Mouse (Mus musculus) brown adipose tissue, adult 24 weeks (tissue): ENCODE data around the gene Dlg1. TPM values are rescaled to one million over a fixed set of nuclear protein-coding genes. Genes with fewer than 3 reads are reported as not detected.

ENCODE experiments used
- H3K27ac ChIP-seq: fragments of 200-500 bp; replicated peaks from 2 replicates; pipeline ENCODE4 v1.5.1; 2012; ENCODE audit warnings: low read depth, mild to moderate bottlenecking, low read length
- H3K4me1 ChIP-seq: fragments of 200-500 bp; 2 replicates; pipeline ENCODE4 v1.6.1; 2012; ENCODE audit warnings: low read length, mixed read lengths; ENCODE audit not compliant: control insufficient read depth, insufficient read depth, insufficient read length
- H3K4me3 ChIP-seq: fragments of 200-500 bp; 2 replicates; pipeline ENCODE4 v1.5.1; 2012; ENCODE audit warnings: low read depth, mild to moderate bottlenecking, low read length, moderate library complexity; ENCODE audit not compliant: insufficient read depth
- polyA plus RNA-seq: library from polyadenylated mRNA; stranded (reverse); fragments of >200 nt; gene quantifications from 2 replicates; pipeline ENCODE4 v1.2.4, GENCODE M21; 2012; ENCODE audit not compliant: missing spikeins, insufficient read depth, insufficient read length

Gene Dlg1
- 34.2 and 34.6 TPM in 2 replicates for polyA plus RNA-seq

GRCm38 (mm10) chr16:31663379-31664286, at the start of gene Dlg1:
Gene Dlg1, plus strand, starts transcription at chr16:31663443.
- Histone ChIP-seq H3K4me3 (peak within 1 kb of the TSS; percentile 98), H3K27ac (peak within 1 kb of the TSS; percentile 72), H3K4me1 (no peaks in the 10 kb centered on the region)

GRCm38 (mm10) chr16:31616382-31616781, 46.9 kb upstream of the Dlg1 start:
- Histone ChIP-seq H3K4me3 (no peak overlapping the region), H3K27ac (no peak overlapping the region), H3K4me1 (peaks cover 5% of the 10 kb centered on the region; the same call in 1 of the 2 replicates)

DNA sequence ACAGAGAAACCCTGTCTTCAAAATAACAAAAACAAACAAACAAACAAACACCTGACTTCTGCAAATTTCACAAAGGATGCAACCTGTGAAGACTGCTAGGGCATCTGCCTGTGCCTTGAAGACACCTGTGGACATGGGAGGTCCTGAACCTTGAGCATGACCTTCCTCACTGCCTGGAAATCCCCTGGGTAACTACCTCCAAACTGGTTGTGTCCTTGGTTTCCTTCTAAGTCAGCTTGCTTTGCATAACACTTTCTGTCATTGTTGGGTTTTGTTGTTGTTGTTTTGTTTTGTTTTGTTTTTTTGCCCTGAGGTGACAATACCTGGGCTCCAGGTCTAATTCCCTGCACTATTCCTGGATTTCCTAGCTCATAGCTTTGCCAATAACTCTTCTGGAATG, 46.1 kb upstream of the Dlg1 start:
- peaks cover 5% of the 10 kb centered on the region; the same call in 1 of the 2 replicates for H3K4me1 ChIP-seq
- H3K27ac ChIP-seq: no peak overlapping the region
- H3K4me3 ChIP-seq: no peak overlapping the region

- no peak overlapping the region for H3K27ac ChIP-seq
- 0 out of 2 replicates have a peak overlapping the region, but pooled peaks have one; percentile 15 for H3K4me3 ChIP-seq
- H3K4me1 ChIP-seq: peaks cover 5% of the 10 kb centered on the region; the same call in 1 of the 2 replicates
Observed at GRCm38 (mm10) chr16:31617823-31618371, 45.3 kb upstream of the Dlg1 start.

GRCm38 (mm10) chr16:31618671-31619070, 44.6 kb upstream of the Dlg1 start:
- H3K4me1 ChIP-seq: peaks cover 5% of the 10 kb centered on the region; the same call in 1 of the 2 replicates
- H3K27ac ChIP-seq: no peak overlapping the region
- no peak overlapping the region for H3K4me3 ChIP-seq

DNA sequence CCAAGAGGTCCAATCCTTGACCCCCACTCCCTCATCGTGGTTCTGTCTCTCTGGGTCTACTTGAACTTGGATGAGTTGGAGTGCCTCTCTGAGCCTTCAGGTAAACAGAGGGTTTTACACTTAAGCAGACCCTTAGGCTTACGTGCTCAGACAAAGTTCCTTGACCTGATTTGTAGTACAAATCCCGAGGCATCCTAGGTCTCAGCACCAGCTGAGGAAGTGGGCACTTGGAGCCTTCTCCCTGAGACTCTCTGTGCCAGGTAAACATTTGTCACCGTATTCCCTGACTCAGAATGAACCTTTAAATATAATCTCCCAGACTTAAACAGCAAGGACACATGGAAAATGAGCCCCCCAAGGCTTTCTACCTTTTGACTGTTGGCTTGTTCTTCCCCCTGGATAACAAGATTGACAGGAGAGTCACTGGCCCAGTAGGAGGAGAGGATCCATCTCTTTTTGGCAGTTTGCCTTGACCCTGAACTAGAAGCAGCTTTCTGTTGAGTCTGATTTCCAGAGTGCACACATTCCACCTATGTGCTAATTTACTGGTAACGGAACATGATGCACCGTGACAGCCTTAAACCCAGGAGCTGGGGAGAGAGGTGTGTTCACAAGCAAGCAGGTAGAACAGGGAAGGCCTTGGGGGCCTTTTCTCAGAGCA, 43.4 kb upstream of the Dlg1 start:
- no peak overlapping the region for H3K27ac ChIP-seq
- H3K4me3 ChIP-seq: no peak overlapping the region
- H3K4me1 ChIP-seq: peaks cover 5% of the 10 kb centered on the region; the same call in 1 of the 2 replicates

DNA sequence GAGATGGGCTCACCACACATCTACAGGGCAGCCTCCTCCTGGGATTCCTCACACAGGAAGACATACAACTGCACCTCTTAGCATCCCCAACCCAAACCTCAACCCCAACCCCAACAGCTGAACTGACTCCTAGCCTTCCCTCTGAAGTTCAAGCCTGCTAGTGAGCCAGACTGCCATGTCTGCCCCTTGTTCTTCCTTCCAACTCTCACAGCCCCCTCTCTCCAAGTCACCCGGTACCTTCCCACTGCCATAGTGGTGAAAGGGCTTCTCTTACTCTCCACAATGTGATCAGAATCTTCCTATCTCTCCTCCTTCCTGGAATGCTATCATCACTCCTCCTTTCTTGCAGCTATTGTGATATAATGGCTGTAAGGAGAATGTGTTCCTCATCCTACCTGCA, 40.9 kb upstream of the Dlg1 start:
- Histone ChIP-seq H3K4me1 (peaks cover 5% of the 10 kb centered on the region; the same call in 1 of the 2 replicates), H3K4me3 (no peak overlapping the region), H3K27ac (no peak overlapping the region)

GRCm38 (mm10) chr16:31623136-31623535, 40.1 kb upstream of the Dlg1 start:
- no peak overlapping the region for H3K4me3 ChIP-seq
- H3K27ac ChIP-seq: no peak overlapping the region
- H3K4me1 ChIP-seq: peaks cover 1% of the 10 kb centered on the region; the same call in 1 of the 2 replicates

DNA sequence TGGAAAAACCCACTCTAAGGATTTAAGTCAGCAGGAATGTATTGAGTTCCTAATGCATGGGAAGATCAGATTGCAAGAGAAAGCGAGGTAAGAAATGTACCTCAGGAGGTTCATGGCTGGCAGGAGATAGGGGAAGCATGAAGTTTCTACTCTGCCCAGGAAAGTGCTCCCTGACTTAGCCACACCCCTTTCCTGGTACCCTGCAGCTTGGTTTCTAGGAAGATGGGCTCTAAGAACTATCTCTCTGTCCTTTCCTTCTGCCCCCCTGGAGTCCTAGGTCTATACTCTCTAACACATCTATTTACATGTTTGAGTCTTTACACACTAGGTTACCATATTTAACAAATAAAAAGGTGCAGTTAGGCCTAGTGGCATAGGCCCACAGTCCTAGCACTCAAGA, 38.5 kb upstream of the Dlg1 start:
- H3K4me3 ChIP-seq: no peak overlapping the region
- no peaks in the 10 kb centered on the region for H3K4me1 ChIP-seq
- no peak overlapping the region for H3K27ac ChIP-seq

DNA sequence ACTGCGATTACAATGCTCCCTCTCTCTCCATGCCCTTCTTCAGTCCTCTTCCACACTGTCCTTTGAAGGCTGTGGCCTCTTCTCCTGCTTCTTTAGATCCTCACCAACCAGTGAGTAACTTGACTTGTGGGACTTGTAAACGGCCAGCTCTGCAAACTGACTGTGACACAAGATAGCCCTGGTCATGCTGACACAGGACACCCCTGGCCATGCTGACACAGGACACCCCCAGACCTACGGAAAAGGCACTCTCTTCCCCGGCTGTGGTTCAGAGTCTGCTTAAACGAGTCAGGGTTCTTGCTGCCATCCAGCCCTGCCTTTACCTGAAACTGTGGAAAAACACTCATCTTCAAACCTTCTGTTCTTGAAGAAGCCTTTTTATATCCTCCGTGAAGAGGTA, 36.9 kb upstream of the Dlg1 start:
- H3K4me1 ChIP-seq: no peaks in the 10 kb centered on the region
- no peak overlapping the region for H3K4me3 ChIP-seq
- H3K27ac ChIP-seq: no peak overlapping the region

GRCm38 (mm10) chr16:31630381-31630780, 32.9 kb upstream of the Dlg1 start:
- no peaks in the 10 kb centered on the region for H3K4me1 ChIP-seq
- H3K27ac ChIP-seq: no peak overlapping the region
- H3K4me3 ChIP-seq: no peak overlapping the region

DNA sequence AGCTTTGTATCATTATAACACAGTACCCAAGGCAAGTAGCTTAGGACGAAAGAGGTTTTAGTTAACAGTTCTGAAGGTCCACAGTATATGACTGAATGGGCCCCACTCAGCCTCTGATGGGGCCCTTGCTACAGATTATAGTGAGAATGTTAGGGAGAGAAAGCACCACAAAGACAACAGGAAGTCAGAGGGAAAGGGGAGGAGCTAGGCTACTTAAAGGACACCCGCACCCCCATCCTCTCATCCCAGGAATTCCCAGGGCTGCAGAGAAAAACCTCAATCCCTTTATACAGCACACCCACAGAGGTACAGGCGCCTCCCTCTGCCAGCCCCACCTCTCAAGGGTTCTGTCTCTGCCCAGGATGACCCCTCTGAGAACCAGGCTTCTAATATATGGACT, 32.2 kb upstream of the Dlg1 start:
- H3K4me1 ChIP-seq: no peaks in the 10 kb centered on the region
- no peak overlapping the region for H3K27ac ChIP-seq
- H3K4me3 ChIP-seq: no peak overlapping the region

- Histone ChIP-seq H3K27ac (no peak overlapping the region), H3K4me1 (no peaks in the 10 kb centered on the region), H3K4me3 (no peak overlapping the region)
Observed at GRCm38 (mm10) chr16:31634371-31634770, 28.9 kb upstream of the Dlg1 start.

GRCm38 (mm10) chr16:31638393-31638792, 24.9 kb upstream of the Dlg1 start:
- Histone ChIP-seq H3K4me1 (no peaks in the 10 kb centered on the region), H3K27ac (no peak overlapping the region), H3K4me3 (no peak overlapping the region)

DNA sequence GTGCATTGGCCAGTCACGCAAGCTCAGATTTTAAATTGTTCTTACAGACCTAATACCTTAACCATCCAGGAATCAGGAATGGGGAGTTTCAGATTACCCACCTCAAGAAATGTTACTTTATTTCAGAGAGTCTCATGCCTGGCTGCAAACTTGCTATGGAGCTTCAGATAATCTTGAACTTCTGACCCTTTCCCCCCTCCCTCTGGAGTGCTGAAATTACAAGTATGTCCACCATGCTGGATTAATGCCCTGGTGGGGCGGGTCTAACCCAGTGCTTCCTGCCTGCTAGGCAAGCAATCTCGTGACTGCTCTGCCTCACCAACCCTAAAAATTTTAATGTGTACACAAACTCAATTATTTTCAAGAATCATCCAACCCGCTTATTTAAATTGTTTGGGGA, 23.3 kb upstream of the Dlg1 start:
- Histone ChIP-seq H3K4me1 (no peaks in the 10 kb centered on the region), H3K27ac (no peak overlapping the region), H3K4me3 (no peak overlapping the region)
